Mouse (Mus musculus): ENCODE measurements at regions not wholly inside any gene's neighbourhood (a gene's known extent, or its start where the extent isn't known, plus 50 kb on each side); places are given as distances from the start of the nearest gene placed in this dataset.
"Not testable (repeated sequence)": the region's sequence is repeated elsewhere in the genome, so short reads cannot be mapped to it uniquely, and the experiment has no call there.

DNA sequence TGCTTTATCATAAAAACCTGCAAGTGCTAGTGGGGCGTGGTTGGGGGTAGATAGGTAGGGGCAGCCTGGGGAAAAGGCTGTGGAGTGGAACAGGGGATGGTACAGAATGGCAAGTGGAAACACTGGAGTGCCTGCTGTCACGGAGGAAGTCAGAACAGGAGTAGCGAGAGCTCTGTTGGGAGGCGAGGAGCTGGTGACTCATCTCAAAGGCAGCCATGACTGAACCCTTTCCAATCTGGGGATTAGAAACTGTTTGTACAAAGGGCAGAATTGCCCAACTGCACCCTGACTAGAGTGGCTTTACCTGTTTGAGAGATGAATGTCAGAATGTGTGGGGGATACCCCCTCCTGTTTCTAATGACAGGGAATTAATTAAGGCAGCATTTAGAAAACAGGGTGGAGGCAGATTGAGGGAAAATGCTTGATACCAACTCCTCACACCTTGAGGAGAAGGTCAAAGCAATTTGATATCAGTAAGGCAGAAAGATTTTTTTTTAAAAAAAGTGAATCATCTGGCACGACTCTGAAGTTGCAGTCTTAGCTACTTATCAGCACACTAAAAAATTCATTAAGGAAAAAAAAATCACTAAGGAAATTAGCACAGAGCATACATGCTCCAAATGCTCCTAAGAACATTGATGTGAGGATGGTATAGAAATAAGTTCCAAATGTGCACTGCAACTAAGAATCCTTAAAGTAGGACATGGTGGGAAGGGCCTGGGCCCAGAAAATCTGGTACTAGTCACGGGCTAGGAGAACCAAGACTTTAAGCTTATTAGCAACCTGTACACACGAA is 54.7 kb upstream of the Usp25 start:
- DNase-seq (ENCODE audit: low spot score) = no peak

DNA sequence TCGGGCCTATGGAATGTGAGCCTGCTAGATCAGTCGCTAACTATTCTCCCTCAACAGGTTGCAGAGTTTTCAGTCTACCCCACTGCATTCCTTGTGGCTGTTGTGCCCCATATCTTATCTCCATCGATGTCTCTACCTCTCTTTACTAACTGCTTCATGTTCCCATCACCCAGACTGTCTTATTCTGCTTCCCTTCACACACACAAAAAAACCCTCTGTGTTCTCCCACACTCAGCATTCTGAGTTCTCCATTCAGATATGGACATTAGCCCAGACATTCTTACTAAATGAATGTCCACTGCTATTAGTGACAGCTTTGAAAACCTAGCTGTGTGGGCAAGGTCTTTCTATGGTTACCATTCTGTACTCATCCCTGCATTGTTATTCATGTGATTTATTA is 56.0 kb upstream of the Usp25 start:
- DNase-seq (ENCODE audit: low spot score) = no peak

DNA sequence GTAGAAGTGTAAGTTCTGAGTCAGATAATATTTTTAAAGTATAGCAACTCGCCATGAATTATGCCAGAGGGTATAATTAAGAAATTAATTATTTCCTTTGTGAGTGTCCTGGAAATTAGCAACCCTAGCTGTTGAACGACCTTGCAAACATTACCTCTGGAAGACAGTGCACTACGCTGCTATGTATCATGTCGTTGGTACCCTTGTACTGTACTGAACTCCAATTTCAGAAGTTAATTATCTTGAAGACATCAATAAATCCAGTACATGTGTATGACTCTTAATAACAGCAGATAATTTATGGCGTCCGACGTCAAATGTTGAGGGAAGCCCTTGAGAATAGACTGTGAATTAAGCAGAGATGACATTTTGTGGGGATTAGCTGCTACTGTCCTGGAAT is 56.4 kb upstream of the Usp25 start:
- DNase-seq (ENCODE audit: low spot score) = no peak

DNA sequence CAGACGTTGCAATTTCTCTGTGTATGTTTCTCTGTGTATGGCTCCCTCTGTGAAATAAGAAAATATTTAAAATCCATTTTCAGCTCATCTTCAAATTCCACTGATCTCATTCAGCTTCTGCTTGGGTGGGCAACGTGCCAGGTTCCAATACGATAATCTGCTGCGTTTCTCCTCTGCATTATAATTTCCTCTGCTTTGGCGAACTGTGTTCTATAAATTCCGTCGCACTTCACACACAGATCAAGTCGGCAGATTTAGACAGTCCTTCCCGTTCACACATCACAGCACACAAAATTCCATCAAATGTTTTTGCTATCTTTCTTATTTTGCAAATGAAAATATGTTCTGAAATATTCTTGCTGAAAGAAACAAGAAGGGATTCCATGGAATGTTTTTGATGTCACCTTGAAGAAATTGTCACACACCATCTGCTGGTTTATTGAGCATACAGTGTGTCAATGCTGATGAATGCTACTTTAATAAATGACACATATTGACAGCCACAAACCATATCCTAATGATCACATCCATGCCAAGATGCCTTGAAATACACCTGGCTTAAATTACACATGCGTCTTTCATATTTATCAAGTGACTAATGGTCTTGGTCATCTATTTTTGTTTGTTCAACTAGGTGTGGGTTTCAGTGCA is 62.5 kb upstream of the Usp25 start:
- no peak for DNase-seq (ENCODE audit: low spot score)

DNA sequence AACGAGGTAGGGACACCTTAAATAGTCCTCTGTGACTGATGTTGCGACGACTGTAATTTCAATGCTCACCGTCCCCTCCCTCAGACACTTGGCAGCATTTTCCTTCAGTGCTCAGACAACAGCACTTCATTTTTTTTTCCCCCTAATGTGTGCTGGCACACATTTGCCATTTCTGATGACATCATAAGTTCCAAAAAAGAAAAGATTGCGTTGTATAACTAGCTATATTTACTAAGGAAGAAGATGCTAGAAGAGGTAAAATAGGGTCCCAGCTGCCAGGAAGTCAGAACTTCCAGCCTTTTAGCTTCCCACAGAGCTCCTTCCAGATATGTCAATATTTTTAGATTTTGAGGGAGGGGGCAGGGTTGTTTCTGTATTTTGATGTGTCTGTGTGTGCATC is 66.5 kb upstream of the Usp25 start:
- DNase-seq (ENCODE audit: low spot score) = no peak

DNA sequence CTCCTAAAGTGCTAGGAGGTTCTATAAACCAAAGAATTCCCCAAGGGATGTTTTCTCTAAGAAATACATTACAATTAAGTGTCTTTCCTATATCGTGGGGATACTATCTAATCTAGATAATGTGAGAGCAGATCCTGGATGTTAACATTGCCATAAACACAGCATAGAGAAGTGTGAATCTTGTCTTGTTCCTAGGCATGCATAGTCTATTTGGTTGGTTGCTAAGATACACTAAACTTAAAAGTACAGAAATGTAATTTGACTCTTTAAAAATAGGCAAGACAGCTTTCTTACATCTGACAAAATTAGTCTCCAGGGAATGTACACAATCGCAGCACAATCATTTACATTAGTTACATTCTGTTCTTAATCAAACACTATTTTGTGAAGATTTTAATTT is 75.4 kb upstream of the Usp25 start:
- no peak for DNase-seq (ENCODE audit: low spot score)

DNA sequence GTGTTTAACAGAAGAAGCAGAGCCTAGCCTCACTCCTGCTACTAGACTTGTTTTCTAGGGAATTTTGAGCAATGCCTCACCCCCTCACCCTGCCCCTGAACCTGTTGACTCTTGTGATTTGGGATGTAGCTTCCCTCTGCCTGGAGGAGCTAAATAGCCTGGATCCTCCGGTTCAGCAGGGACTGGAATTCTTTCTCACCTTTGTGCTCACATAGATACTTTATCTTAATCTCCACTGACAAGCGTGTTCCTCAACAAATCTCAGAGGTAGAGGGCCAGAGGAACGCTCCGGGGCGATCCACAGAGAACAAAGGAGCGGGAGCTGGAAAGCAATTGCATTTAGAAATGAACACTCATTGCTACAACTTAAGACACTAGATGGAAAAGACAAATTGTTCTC is 85.6 kb upstream of the Usp25 start:
- DNase-seq (ENCODE audit: low spot score) = no peak

DNA sequence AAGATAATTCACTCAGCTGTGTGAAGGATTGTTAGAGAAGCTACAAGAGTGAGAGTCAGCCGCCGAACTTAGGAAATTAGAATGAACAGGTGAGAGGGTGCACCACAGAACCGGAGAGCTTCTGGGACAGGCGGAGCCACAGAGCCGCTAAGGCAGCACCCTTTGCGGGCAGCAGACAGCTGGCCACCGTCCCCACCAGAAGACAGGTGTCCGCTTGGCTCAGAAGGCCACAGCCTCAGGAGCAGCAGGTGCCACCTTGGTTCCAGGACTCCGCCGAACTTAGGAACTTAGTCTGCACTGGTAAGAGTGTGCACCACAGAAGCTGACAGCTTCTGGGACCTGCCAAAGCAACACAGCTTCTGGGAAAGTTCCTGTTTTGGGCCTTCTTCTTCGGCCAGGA is 93.4 kb upstream of the Usp25 start:
- not testable (repeated sequence) for DNase-seq (ENCODE audit: low spot score)

DNA sequence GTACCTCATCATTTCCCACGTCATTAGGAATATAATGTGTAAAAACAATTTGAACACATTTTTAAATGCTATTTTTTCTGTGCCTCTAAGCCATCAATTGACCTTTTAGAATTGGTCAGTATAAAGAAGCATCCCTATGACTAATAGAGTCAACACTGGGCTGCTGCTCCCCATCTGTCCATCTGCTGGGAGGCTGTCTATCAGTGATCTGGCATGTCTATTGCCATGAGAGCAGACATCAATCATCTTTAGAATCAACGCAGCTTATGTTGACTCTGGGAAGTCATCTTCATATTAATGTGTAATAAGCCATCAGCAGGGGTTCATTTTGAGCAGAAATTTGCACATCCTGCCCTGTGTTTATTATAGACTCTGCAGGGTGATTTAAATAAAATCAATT is 94.9 kb upstream of the Usp25 start:
- no peak for DNase-seq (ENCODE audit: low spot score)

DNA sequence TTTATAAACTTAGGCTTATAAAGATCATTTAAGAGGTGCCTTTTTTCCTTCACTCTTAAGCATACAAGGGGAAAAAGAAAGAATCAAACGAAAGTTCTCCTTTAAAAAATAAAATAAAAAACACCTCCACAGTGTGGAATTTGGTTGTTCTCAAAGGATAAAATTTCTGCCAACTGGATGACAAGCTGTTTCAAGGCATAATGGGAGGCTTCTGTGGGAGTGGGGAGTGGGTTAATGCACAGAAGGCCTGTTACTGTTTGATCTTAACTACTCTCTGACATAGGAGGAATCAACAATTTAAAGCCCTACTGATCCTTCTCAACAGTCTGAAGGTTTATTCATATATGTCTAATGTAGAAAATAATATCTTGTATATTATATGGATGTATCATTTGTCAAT is 99.2 kb upstream of the Usp25 start:
- no peak for DNase-seq (ENCODE audit: low spot score)

DNA sequence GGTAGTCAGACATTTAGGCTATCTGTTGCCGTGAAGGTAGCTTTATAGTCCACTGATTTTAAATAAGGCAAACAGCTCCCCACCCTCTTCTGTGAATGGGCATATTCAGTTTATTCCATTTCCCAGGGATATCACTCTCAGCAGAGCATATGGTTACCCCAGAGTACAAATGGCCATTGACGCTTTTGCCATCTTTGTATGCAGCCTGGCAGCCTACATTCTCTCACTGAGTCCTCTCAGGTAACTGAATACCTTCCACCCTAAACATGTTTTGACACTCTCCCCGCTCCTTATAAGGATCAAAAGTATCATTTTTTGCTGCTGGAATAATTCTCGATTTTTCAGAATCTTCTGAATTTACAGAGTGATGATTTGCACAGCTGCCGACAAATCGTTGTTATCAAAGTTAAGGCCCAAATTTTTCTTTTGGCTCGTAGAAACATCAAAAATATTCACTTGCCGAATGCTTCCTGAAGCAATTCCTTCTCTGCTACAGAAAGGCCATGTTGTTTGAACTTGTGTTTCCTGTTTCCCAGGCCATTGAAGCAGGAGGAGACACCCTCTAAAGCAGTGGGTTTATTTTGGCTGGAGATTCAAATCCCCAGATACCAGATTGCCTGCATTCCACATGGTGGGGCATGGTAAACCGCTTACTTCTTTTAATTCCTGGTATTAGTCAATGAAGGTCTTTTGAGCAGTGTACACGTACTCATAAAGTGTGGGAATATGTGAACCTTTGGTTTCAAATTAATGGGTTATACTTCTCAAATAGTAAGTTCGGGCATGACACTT is 108.1 kb upstream of the Usp25 start:
- no peak for DNase-seq (ENCODE audit: low spot score)

DNA sequence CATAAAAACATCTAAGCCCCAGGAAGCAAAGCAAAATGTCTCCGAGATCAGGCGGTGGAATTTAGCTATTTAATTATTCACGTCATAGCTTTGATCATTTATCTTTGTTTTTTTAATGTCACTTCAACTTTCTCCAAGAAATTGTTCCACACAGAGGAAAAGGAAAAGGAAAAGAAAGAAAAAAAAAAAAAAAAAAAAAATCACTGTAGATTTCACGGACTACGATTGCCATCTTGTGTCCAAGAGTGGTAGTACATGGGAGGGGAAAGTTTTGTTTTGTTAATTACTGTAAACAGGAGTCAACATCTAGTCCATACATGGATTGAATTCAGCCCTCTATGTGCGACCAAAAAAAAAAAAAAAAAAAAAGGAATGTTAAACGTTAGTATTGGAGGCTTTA is 114.4 kb upstream of the Usp25 start:
- peak; percentile 59 for DNase-seq (ENCODE audit: low spot score)

DNA sequence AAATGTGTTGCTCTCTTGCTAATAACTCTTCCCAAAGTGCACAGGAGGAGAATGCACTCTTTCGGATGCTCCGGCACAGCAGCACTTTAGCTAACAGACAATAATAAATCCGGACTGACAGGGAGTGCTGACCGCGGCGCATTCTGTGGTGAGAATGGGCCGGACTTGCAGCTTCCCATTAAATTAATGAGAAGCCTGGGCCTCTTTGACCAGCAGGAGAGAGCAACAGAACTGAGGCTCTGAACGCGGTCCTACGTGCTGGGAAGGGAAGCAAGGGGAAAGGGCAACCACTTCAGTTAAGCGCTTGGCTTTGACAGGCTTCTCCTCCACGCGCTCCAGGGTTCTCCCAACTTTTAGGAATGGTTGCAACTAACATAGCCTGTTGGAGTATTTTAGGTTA is 117.2 kb upstream of the Usp25 start:
- DNase-seq (ENCODE audit: low spot score) = no peak

DNA sequence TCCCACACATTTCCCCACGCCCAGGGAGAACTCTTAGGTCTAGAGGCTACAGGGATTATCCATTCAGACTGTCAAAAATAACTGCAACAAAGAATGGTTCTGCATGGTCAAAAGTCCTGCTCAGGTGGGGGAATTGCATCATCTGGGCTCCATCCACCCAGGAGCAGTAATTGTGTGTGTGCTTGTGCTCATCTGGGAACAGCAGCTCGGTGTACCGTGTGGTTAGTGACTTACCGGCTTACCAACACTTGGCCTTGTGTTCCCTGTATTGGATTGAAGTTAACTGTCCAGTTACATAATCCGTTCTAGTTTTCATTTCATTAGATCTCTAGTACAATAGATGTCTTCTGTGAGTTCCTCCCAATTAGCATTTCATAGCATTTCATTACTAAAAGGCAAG is 117.7 kb upstream of the Usp25 start:
- no peak for DNase-seq (ENCODE audit: low spot score)

DNA sequence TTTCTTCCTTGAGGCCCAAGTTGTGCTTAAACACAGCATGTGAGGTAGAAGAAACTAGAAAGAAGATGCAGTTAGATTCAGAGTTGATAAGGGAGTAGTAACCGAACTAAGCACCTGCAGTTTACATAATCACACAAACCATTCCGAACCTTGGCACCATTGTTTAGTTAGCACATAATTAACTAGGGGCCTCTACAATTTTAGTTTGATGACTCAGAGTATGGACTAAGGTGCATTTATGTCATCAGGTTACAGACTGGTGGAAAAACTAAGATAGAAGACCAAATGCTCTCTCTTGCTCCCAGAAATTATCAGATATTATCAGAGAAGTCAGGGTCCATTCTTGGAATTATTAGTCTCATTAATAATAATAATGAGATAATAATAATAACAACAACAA is 134.9 kb upstream of the Usp25 start:
- no peak for DNase-seq (ENCODE audit: low spot score)

DNA sequence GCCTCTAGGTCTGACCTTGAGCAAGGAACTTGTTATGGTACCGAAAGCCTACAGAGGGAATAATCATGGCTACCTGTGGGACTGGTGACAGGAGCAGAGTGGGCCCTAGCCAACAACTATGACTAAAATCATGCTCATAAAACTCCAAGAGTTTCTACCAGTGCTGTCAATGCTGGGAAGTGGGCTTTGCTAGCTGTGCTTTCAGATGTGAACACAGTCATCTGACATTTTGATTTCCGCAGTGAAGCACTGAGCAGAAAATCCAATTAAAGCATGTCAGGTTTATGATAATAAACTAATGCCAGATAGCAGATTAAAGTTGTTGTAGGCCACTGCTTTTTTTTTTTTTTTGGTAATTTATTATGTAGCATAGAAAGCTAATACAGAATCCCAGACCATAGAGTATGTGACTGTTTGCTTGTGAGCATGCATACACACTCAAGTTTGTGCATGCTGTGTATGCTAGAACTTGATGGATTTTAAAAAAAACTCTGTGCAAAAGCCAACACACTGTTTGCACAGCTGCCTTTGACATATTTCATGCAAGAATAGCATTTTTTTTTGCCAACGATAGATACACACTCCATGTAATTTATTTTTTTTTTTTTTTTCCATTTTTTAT is 138.0 kb upstream of the Usp25 start:
- DNase-seq (ENCODE audit: low spot score) = no peak

DNA sequence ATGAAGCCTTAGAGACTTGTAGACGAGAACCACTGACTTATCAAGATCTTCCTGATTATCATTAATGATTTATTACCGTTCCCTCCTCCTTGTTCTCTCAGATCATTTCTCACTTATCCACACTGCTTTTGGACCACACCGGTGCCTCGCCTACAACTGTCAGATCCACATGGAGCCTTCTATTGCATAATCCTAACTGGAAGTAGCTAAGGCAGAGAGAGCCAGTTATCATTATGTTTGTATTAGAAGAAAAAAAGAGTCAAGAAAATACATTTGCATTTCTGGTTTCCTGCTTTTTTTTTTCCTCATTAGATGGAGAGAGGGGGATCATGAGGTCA is 147.1 kb upstream of the Usp25 start:
- DNase-seq (ENCODE audit: low spot score) = no peak

DNA sequence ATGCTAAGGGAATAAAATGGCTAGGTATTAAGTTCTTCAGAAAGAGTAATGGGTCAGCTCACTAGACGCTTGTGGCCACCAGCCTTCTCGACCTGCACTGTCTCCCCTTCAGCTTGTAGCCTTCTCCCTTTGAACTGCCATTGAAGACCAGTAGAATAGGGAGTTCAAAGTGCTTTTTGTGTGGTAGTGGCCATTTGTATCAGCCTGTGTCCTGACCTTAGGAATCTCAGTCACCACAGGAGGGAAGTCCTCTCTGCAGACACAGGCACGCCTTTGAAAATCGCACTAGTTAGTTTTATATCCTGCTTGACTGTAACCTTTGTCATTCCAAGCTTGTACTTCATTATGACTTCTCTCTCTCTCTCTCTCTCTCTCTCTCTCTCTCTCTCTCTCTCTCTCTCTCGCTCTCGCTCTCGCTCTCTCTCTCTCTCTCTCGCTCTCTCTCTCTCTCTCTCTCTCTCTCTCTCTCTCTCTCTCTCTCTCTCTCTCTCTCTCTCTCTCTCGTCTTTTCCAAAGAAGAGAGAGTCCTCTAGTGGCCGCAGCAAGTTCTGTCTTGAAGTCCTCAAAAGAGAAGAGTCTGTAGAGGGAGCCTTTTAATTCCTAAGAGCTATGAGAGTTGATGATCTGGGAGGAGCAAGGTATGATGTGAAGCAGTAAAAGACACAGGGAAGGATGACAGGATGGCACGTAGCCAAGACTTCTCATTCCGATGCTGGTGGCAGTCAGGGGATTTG is 147.6 kb upstream of the Usp25 start:
- DNase-seq (ENCODE audit: low spot score) = peak; percentile 50

DNA sequence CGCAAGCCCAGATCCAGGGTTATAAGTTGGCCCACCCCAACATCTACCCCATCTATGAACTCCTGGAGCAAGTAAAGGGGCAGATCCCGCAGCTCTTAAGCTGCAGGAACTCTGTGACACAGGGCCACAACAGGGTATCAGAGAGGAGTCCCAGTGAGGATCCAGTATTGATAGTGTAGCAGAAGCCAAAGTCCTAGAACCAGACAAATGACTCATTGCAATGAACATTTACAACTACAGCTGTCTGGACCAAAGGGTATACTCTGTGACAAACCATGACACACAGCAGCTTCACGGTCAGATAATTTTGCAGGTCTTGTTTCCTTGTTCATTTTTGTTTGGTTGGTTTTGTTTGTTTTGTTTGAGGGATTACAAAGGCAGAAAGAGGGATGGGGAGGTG is 149.1 kb upstream of the Usp25 start:
- no peak for DNase-seq (ENCODE audit: low spot score)

DNA sequence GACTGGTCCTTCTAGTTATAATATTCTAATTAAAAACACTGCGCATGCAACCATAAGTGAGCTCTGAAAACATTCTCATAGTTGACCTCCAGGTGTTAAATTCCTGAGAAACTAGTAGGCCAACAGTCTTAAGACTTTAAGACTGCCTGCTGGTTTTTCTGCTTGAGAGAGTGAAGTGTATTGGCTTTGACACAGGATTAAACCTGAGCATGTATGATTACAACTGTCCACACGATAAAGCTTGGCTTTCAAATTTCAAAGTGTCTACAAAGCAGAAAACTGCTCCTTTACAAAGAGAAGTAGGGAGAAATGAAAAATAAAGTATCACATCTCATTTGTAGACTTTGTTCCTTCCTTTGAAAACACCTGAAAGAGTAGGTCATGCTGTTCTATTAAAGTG is 157.7 kb upstream of the Usp25 start:
- DNase-seq (ENCODE audit: low spot score) = no peak

DNA sequence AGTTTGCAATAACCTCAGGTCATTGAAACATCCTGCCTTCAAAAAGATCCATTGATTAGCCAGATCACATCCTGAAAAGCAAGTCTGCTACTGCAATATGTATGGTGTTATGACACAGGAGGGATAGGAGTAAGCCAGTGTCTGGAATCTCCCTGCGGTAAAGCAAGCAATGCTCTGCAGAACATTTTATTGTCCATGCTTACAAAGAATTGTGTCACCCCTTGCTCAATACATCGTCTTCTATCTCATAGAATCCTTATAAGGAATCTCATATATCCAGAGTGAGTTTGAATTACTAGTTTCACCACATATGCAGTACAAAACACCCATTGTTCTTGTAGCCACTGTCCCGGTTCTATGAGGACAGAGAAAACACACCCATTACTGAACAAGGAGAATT is 162.1 kb upstream of the Usp25 start:
- no peak for DNase-seq (ENCODE audit: low spot score)

DNA sequence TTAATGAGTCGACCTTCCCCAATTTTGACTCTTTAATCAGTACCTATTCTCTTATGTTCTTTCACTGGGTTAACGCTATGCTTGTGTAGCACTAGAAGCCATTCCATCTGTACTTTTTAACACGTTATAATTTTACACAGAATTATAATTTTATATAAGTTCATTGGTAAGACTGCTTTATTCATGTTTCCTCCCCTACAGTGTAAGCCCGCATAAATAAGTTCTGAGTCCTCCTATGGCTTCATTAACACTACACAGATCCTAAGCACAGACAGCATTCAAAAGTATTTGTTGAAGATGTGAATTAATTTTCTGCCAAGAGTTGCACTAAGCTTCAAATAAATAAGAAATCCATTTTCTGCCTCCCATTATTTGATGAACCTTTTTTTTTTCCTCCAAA is 176.1 kb upstream of the Usp25 start:
- DNase-seq (ENCODE audit: low spot score) = no peak
